Mouse (Mus musculus): ENCODE data around the gene Pde1c.

DNA sequence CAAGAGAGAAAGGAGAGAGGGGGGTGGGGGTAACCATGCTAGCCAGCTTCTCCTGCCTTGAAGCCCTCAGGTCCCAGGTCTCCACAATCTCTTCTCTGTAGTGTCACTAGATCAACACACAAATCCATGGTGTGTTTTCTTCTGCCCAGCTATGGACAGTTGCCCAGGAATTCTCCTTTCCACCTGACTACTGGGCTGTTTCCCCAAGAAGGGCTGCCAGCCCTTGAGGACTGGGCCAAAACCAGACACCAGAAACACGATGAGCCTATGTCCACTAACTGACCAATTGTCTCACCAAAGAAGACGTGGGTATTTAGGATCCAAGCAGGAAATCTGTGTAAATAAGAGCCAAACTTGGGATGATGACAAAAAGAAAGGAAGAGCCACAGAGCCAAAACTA lies 36.6 kb downstream of the Pde1c start:
- no peak for TF ChIP-seq POLR2A (IDR thresholded peaks at IDR 0.05; ENCODE audit: extremely low read depth, insufficient read depth, low read length)
- TF ChIP-seq CTCF (IDR thresholded peaks at IDR 0.05; ENCODE audit: low read depth, low read length), result no peak
